Mouse (Mus musculus): ENCODE data around the gene Tubb5.
"Not testable (repeated sequence)": the region's sequence is repeated elsewhere in the genome, so short reads cannot be mapped to it uniquely, and the experiment has no call there.

The Tubb5 gene

DNA sequence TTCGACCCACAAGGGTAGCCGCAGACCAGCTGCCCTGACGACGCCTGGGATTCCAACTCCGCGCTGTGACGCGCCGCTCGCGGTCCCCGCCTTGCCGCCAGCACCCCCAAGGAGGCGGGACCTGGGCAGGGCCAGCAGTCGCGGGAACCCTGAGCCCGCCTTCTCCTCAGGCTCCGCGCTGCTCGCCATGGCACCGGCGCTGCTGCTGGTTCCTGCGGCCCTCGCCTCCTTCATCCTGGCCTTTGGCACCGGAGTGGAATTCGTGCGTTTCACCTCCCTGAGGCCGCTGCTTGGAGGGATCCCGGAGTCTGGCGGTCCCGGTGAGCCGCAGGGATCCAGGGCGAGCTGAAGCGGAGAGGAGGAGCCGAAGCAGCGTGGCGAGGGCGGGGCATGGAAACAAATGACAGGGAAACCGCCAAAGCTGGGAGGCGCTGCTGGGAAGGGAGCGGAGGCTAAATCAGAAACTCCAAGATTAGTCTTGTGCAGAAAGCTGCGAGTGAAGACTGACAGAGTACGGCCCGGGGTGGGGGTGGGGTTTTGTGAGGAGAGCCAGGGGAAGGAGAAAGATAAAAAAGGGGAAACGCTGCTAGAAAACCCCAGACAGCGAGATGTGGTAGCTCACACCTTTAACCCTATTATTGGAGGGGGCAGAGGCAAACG, 23.2 kb upstream of the Tubb5 start, which contains the start of gene Nrm:
Gene Nrm (plus strand): TSS at position 121 of the 660 bp plus-strand sequence.
- peak; percentile 97 for DNase-seq (ENCODE audit: extremely low read depth, insufficient read length, low spot score)

DNA sequence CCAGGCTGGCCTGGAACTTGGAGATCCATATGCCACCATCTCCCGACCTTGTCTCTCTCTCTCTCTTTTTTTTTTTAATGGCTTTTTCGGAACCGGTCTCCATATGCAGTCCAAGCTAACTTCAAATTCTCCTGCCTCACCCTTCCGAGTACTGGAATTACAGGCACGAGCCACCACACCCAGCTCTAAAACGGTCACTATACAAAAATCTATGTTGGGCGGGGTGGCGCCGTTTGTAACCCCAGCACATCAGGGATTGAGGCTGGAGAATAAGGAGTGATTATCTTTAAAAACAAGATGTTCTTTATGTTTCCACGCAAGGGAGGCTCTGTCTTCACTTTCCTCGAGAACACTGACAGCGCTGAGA, 22.7 kb upstream of the Tubb5 start:
- DNase-seq (ENCODE audit: extremely low read depth, insufficient read length, low spot score), result no peak

DNA sequence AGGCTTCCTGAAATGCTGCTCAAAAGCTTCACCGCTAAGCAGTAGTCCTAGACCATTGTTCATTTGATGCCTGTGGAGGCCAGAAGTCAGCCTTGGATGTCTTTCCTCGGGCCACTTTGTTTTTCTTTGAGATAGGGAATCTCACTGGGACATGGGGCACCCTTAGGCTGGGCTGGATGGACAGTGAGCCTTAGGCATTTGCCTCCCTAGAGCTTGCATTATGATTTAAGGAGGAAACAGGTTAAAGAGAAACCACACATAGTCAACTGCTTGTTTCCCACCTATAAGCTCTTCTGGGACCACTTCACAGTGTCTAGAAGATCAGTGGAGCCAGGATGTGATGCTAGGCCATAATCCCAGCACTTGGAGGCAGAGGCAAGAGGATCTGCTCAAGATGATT, 21.7 kb upstream of the Tubb5 start:
- DNase-seq (ENCODE audit: extremely low read depth, insufficient read length, low spot score), result no peak

DNA sequence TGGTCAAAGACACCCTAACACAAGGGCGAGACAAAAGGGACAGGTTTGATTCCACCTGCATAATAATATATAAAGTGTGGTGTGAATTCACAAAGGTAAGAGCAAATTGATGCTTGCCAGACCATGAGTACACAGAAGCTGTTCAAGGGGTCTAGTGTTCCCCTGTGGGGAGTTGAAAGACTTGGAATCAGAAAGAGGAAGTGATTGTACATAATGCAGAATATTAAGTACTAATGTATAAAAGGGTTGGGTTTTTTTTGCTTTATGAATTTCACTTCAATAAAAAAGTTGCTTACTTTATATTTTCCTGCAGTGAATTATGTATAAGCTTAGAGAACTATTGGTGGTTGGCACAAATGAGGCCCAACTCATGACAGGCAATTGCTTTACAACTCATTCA, 21.3 kb upstream of the Tubb5 start:
- DNase-seq (ENCODE audit: extremely low read depth, insufficient read length, low spot score), result no peak

DNA sequence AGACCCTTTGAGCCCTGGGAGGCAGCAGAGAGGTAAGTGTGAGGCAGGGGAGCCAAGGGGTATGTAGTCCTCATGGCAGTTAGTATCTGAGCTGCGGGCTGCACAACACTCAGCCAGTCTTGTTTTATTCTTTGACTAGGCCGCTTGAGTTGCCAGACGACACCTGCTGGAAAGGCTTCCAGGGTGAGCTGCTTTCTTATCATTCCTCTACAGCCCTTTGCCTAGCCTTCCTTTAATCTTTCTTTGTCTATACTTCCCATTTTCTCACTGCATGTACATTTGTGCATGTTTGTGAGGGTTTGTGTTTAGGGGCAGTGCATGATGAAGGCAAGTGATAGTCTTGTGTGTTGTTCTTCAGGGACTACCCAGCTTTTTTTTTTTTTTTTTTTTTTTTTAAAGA, 12.9 kb upstream of the Tubb5 start:
- DNase-seq (ENCODE audit: extremely low read depth, insufficient read length, low spot score), result no peak

DNA sequence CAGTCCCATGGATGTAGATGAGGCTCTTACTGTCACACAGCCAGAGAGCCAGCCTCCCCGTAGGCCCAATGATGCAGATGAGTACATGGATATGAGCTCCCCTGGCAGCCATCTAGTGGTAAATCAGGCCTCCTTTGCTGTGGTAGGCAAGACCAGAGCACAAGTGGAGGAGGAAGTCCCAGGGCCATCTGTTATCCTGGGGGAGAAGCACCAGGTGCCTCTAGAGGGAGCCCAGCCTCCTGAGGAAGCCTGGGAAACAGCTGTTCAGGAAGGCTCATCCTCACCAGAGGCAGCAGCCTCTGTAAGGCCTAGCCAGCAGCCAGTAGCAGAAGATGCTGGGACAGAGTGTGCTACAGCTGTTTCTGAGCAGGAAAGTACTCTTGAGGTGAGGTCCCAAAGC, 10.0 kb upstream of the Tubb5 start:
- no peak for DNase-seq (ENCODE audit: extremely low read depth, insufficient read length, low spot score)

DNA sequence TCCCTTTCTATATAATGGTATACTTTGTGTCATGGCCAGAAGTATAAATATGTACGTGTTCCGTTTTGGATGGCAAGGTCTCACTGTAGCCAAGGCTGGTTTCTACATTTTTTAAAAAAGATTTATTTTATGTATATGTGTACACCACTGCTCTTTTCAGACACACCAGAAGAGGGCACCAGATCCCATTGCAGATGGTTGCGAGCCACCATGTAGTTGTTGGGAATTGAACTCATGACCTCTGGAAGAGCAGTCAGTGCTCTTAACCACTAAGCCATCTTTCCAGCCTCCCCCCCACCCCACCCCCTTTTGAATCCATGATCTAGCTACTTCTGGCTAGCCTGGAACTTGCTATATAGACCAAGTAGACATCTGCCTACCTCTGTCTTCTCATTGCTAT, 5.4 kb upstream of the Tubb5 start:
- DNase-seq (ENCODE audit: extremely low read depth, insufficient read length, low spot score), result no peak

DNA sequence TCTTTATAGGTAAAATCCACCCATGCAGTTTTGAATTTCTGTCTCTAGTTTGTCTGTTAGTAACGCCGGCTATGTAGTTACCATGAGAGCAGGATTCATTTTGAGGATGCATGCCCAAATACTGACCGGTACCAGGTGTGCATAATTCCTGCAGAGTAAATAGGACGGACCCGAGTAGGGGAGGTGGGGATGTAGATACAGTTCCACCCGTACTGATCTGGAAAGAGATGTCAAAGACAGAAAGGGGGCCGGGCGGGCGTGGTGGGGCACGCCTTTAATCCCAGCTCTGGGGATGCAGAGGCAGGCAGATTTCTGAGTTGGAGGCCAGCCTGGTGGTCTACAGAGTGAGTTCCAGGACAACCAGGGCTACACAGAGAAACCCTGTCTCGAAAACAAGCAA, 3.9 kb upstream of the Tubb5 start:
- no peak for DNase-seq (ENCODE audit: extremely low read depth, insufficient read length, low spot score)

DNA sequence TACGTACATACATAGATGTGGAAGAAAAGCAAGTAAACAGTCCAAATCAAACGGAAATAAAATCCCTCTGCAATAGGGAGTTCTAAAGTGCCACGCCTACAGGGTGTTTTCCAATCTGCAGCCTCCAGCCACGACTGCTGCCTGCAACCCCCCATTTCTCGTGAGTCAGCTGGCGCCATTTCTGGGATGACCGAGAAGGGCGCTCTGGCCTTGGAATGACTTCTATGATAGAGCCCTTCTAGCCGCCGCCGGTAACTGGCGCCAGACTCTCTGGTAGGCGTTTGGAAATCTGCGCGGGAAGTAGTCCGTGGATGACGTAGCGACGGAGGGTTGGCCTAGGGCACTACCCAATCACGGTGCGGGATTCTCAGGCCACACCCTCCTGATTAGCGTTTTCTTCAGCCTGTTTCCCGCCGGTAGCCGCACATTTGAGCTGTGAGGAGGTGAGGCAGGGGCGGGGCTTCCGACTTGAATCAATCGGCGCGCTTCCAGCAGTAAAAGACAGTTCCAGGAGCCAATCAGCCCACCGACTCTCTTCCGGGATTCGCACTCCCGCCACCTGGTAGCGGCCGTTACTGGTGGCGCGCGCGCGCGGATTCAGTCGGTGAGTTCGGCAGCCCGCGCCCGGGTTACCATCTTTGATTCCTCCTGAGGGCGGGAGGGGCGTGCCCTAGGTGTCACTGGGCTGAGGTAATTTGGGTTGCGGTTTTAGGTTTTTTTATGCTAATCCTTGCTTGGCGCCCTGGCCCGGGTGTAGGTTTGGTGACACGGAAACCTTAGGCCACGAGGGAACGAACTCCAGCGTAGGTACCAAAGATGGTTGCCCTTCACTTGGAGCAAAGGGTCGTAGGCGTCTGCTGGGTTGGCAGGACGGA, 3.2 kb upstream of the Tubb5 start, which contains the start of gene Mdc1:
Gene Mdc1 (plus strand): TSS at position 440 of the 875 bp plus-strand sequence.
- DNase-seq (ENCODE audit: extremely low read depth, insufficient read length, low spot score), result peak; percentile 99

DNA sequence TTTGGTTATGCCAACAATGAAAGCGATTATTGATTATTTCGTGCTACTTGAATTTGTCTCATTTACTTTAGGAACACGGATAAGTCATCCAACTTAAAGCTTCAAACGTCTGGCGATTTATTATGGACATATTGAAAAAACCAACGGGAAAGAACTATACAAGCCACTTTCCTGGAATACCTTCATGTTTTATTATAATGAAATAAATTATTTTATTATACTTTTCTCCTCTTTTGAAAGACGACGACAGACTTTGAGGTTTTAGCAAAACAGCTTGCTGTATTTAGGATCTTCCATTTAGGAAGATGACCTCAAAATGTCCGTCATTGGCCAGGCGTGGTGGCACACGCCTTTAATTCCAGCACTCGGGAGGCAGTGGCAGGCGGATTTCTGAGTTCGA, 2.5 kb upstream of the Tubb5 start:
- DNase-seq (ENCODE audit: extremely low read depth, insufficient read length, low spot score), result no peak

DNA sequence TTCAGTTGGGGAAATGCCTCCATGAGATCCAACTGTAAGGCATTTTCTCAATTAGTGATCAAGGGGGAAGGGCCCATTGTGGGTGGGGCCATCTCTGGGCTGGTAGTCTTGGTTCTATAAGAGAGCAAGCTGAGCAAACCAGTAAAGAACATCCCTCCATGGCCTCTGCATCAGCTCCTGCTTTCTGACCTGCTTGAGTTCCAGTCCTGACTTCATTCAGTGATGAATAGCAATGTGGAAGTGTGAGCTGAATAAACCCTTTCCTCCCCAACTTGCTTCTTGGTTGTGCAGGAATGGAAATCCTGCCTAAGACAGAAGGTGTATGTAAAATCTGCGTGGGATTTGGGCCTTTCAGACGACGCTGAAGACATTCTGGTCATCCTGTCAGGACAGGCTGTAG, 896 bp upstream of the Tubb5 start:
- DNase-seq (ENCODE audit: extremely low read depth, insufficient read length, low spot score), result not testable (repeated sequence)

DNA sequence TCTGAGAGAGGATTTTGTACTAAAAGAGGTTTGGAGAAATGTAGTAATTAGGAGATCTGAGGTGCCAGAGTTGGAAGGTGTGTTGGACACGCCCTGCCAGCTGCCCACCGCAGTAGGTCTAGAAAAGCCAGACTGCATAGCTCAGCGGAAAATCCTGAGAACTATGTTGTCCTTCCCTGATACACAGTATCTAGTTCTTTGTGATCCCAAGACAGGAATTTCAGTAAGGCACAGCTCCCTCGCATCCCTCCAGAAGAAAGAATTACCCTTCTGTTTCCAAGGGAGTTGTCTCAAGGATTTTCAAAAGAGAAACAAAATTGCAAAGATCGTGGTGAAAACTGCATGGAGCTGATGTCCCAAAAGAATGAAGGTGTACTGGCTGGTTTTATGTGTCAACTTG, 464 bp upstream of the Tubb5 start:
- DNase-seq (ENCODE audit: extremely low read depth, insufficient read length, low spot score), result no peak

DNA sequence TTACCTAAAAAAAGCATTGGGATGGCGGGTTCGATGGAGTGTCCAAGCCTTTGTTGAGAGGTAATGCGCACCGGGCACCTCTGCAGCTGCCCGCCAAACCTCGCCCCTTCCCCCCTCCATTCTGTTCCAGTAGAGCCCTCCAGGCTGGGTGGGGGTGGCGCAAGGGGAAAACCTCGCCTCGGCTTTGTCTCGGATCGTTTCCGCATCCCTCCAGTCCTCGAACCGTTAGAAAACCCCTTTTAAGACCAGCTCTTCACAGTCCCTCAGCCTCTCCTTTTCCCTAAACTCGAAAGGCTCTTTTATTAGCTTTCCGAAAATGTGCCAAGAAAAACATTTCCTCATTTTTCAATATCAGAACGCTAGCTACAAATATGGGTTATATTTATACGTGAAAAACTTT, 619 bp downstream of the Tubb5 start:
- DNase-seq (ENCODE audit: extremely low read depth, insufficient read length, low spot score), result no peak

DNA sequence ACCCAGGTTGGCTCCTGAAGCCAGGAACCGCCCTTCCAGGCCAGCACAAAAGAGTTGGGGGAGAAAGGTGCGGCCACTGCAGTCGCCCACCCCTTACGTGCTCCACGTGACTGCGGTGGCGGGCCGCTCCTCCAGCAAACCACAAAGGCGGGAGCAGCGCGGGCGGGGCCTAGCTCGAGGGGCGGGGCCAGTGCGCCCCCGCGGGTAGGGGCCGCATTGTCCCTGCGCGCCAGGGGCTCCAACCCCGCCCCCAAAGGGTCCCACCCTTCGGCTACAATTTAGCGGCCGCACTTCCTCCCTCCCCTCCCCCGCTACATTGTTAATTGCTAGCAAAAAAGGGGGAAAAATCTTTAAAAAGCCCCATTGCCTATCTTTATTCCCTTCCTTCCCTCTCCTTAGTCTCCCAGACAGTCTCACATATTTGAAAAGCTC, 1.1 kb downstream of the Tubb5 start:
- peak; percentile 89 for DNase-seq (ENCODE audit: extremely low read depth, insufficient read length, low spot score)

DNA sequence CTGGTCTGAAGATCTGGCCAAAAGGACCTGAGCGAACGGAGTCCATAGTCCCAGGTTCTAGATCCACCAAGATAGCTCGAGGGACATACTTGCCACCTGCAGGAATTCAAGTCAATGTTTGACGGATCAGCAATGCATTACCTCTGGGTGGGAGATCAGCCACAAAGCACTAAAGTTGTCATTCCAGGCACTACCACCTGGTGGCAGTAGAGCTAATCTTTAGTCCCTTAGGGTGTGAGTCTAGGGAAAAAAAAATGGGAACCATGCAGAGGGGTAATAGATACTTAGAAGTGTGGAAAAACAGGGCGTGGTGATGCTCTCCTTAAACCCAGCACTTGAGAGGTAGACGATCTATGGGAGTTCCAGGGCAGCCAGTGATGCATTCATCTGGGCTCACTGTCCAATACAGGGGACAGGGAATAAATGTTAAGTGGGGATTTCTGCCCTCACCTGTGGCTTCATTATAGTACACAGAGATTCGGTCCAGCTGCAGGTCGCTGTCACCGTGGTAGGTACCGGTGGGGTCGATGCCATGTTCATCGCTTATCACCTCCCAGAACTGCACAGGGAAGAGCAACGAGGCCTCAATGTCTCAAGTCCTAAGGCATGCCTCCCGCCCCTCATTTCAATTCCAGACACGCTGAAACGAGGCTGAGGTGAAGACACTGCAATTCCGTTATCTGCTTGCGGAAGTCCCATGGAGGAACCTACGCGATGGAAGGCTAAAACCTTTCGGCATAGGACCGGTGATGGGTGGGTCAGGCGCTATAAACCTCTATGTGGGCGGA, 1.7 kb downstream of the Tubb5 start:
- peak; percentile 57 for DNase-seq (ENCODE audit: extremely low read depth, insufficient read length, low spot score)

DNA sequence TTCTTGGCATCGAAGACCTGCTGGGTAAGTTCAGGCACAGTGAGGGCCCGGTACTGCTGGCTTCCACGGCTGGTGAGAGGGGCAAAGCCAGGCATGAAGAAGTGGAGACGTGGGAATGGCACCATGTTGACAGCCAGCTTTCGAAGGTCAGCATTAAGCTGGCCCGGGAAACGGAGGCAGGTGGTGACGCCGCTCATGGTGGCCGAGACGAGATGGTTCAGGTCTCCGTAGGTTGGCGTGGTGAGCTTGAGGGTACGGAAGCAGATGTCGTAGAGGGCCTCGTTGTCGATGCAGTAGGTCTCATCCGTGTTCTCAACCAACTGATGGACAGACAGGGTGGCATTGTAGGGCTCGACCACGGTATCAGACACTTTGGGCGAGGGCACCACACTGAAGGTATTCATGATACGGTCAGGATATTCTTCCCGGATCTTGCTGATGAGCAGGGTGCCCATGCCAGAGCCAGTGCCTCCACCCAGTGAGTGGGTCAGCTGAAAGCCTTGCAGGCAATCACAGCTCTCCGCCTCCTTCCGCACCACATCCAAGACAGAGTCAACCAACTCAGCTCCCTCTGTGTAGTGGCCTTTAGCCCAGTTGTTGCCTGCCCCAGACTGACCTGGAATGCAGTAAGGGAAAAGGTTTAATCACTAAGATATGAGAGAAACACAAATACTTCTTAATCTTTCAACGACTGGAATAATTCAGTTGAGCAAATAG, 2.5 kb downstream of the Tubb5 start:
- DNase-seq (ENCODE audit: extremely low read depth, insufficient read length, low spot score), result peak; percentile 44

DNA sequence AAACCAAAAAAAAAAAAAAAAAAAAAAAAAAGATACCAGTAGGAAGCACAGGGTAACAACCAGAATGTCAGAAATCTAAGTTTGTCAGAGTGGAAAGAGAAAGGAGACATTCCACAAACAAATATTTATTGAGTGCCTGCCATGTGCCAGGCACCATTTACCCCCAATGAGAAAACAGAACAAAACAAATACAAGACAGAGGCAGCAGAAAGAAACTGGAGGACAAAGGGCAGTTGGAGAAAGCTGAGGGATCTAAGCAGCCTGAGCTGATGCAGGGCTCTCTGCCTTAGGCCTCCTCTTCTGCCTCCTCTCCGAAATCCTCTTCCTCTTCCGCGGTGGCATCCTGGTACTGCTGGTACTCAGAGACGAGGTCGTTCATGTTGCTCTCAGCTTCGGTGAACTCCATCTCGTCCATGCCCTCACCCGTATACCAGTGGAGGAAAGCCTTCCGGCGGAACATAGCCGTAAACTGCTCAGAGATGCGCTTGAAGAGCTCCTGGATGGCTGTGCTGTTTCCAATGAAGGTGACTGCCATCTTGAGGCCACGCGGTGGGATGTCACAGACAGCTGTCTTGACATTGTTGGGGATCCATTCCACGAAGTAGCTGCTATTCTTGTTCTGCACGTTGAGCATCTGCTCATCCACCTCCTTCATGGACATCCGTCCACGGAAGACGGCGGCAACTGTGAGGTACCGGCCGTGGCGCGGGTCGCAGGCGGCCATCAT, 3.2 kb downstream of the Tubb5 start:
- peak; percentile 33 for DNase-seq (ENCODE audit: extremely low read depth, insufficient read length, low spot score)

DNA sequence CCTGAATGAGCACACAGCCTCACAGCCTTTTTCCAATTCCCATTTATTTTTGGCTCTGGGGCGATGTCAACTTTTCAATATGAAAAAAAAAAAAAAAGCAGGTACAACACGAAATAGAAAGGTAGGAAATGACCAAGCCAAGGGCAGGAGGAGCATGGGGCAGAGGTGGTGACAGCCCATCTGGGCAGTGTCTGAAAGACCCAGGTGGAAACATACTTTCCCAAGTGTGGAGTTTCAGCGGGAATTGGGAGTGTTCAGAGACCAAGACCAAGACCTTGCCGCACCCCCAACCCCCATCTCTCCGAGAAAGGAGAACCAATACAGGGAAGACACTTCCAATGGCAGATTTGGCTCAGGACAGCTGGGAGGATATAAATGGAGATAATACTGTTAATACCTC, 4.2 kb downstream of the Tubb5 start:
- no peak for DNase-seq (ENCODE audit: extremely low read depth, insufficient read length, low spot score)

DNA sequence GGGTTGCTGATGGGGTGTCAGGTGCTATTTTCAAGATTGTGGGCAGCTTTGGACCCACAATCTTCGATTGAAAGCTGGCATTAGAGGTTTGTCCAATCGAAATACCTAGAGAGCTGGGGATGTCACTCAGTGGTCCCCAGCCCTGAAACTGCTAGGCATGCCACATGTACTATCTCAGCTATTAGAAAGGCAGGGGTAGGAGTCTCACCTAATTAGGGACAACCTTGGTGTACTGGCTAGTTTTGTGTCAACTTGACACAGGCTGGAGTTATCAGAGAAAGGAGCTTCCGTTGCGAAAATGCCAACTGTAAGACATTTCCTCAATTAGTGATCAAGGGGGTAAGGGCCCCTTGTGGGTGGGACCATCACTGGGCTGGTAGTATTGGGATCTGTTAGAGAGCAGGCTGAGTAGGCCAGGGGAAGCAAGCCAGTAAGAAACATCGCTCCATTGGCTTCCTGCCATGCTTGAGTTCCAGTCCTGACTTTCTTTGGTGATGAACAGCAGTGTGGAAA, 4.8 kb downstream of the Tubb5 start:
- DNase-seq (ENCODE audit: extremely low read depth, insufficient read length, low spot score), result no peak

Data from 3134 (cell line).